Mouse (Mus musculus) kidney, embryonic 15.5 days (tissue): ENCODE measurements around the gene Nup98. TPM values are rescaled to one million over a fixed set of nuclear protein-coding genes. Genes with fewer than 3 reads are reported as not detected.

Experiments used
- ATAC-seq: fragments of 200-750 bp; cut with Nextera tagmentation; replicated peaks from 2 replicates; pipeline ENCODE4 v1.8.0; 2017; ENCODE audit warnings: moderate TSS enrichment; ENCODE audit not compliant: low FRiP score
- H3K27ac ChIP-seq: fragments of 300-500 bp; sonication (generic); 2 replicates; pipeline ENCODE4 v1.5.1; 2015; ENCODE audit warnings: mild to moderate bottlenecking, inconsistent platforms
- H3K27me3 ChIP-seq: fragments of 300-500 bp; sonication (generic); 2 replicates; pipeline ENCODE4 v1.6.1; 2015; ENCODE audit warnings: inconsistent platforms
- H3K36me3 ChIP-seq: fragments of 300-500 bp; sonication (generic); 2 replicates; pipeline ENCODE4 v1.6.1; 2015; ENCODE audit warnings: inconsistent platforms
- H3K4me1 ChIP-seq: fragments of 300-500 bp; sonication (generic); 2 replicates; pipeline ENCODE4 v1.6.1; 2015; ENCODE audit warnings: inconsistent platforms
- H3K4me2 ChIP-seq: fragments of 300-500 bp; sonication (generic); 2 replicates; pipeline ENCODE4 v1.6.1; 2015; ENCODE audit warnings: moderate library complexity, mild to moderate bottlenecking, inconsistent platforms
- H3K4me3 ChIP-seq: fragments of 300-500 bp; sonication (generic); replicated peaks from 2 replicates; pipeline ENCODE4 v1.5.1; 2015; ENCODE audit warnings: mild to moderate bottlenecking, inconsistent platforms
- H3K9ac ChIP-seq: fragments of 300-500 bp; sonication (generic); 2 replicates; pipeline ENCODE4 v1.6.1; 2015; ENCODE audit warnings: mild to moderate bottlenecking, inconsistent platforms
- H3K9me3 ChIP-seq: fragments of 300-500 bp; sonication (generic); replicated peaks from 2 replicates; pipeline ENCODE4 v1.6.1; 2016; ENCODE audit warnings: inconsistent platforms
- WGBS: fragments of 180-500 bp; shearing (Covaris S2); methylation state at CpG from one replicate; pipeline ENCODE4 v1.1.7; 2015; ENCODE audit warnings: mixed read lengths; 5-methylcytosine and 5-hydroxymethylcytosine counted together
- polyA plus RNA-seq: library from polyadenylated mRNA; unstranded; fragments of >200 nt; fragmentation: Nextera tagmentation; extraction: Ambion mirVana; gene quantifications from 2 replicates; pipeline ENCODE4 v1.2.1, GENCODE M21; 2015

Gene Nup98
- polyA plus RNA-seq, 1 experiment from 2014 or later, result 39.0 TPM

- Histone ChIP-seq H3K27ac (no peak overlapping the region), H3K9me3 (no peaks in the 10 kb centered on the region), H3K4me3 (no peak overlapping the region), H3K9ac (no peak overlapping the region), H3K36me3 (peaks cover 38% of the 10 kb centered on the region), H3K27me3 (no peaks in the 10 kb centered on the region), H3K4me2 (no peak overlapping the region), H3K4me1 (0 out of 2 replicates have a peak, but pooled peaks cover under 1% of the 10 kb centered on the region)
- no peak for ATAC-seq
- 84% methylated on average over 4 of the region's 4 CpGs for WGBS
Observed at GRCm38 (mm10) chr7:102228049-102228670, 18.2 kb upstream of the Nup98 start.

GRCm38 (mm10) chr7:102226051-102226450 is 16.1 kb upstream of the Nup98 start:
- no peaks in the 10 kb centered on the region for H3K27me3 ChIP-seq
- H3K4me1 ChIP-seq, result 0 out of 2 replicates have a peak, but pooled peaks cover 3% of the 10 kb centered on the region
- H3K4me2 ChIP-seq, result no peak overlapping the region
- H3K9ac ChIP-seq, result no peak overlapping the region
- no peak for ATAC-seq
- H3K4me3 ChIP-seq, result no peak overlapping the region
- WGBS, result 93% methylated on average over 6 of the region's 6 CpGs
- no peaks in the 10 kb centered on the region for H3K9me3 ChIP-seq
- peaks cover 30% of the 10 kb centered on the region for H3K36me3 ChIP-seq
- no peak overlapping the region for H3K27ac ChIP-seq

- peak overlapping the region; percentile 82; the same call in 1 of the 2 replicates for H3K4me2 ChIP-seq
- peaks cover 13% of the 10 kb centered on the region for H3K36me3 ChIP-seq
- no peak overlapping the region for H3K4me3 ChIP-seq
- H3K27me3 ChIP-seq, result no peaks in the 10 kb centered on the region
- no peak for ATAC-seq
- WGBS, result 86% methylated on average over 5 of the region's 5 CpGs
- H3K4me1 ChIP-seq, result 0 out of 2 replicates have a peak, but pooled peaks cover 3% of the 10 kb centered on the region
- no peaks in the 10 kb centered on the region for H3K9me3 ChIP-seq
- no peak overlapping the region for H3K27ac ChIP-seq
- no peak overlapping the region for H3K9ac ChIP-seq
Observed at GRCm38 (mm10) chr7:102223883-102224738, 14.1 kb upstream of the Nup98 start.

GRCm38 (mm10) chr7:102222830-102223556 is 13.0 kb upstream of the Nup98 start:
- peak overlapping the region; percentile 82 for H3K4me2 ChIP-seq
- 2% methylated on average over 31 of the region's 31 CpGs for WGBS
- peak; percentile 92 for ATAC-seq
- peak overlapping the region; percentile 79 for H3K4me3 ChIP-seq
- H3K4me1 ChIP-seq, result 0 out of 2 replicates have a peak, but pooled peaks cover 3% of the 10 kb centered on the region
- H3K9me3 ChIP-seq, result no peaks in the 10 kb centered on the region
- H3K27me3 ChIP-seq, result no peaks in the 10 kb centered on the region
- peak overlapping the region; percentile 82 for H3K9ac ChIP-seq
- H3K27ac ChIP-seq, result peak overlapping the region; percentile 84
- peaks cover 5% of the 10 kb centered on the region; the same call in 1 of the 2 replicates for H3K36me3 ChIP-seq

- H3K4me3 ChIP-seq, result peak overlapping the region; percentile 79
Observed at GRCm38 (mm10) chr7:102222336-102222735, 12.4 kb upstream of the Nup98 start.

GRCm38 (mm10) chr7:102221899-102222298 is 11.9 kb upstream of the Nup98 start:
- no peaks in the 10 kb centered on the region for H3K9me3 ChIP-seq
- 50% methylated on average over 1 of the region's 1 CpGs for WGBS
- H3K9ac ChIP-seq, result no peak overlapping the region
- peak overlapping the region; percentile 79; the same call in 1 of the 2 replicates for H3K4me3 ChIP-seq
- no peaks in the 10 kb centered on the region for H3K27me3 ChIP-seq
- peak overlapping the region; percentile 82 for H3K4me2 ChIP-seq
- H3K27ac ChIP-seq, result peak overlapping the region; percentile 56; the same call in 1 of the 2 replicates
- 0 out of 2 replicates have a peak, but pooled peaks cover 5% of the 10 kb centered on the region for H3K36me3 ChIP-seq
- H3K4me1 ChIP-seq, result 0 out of 2 replicates have a peak, but pooled peaks cover 3% of the 10 kb centered on the region
- no peak; the same call in 1 of the 2 replicates for ATAC-seq

More at GRCm38 (mm10) chr7:102222336-102222735, 12.4 kb upstream of the Nup98 start:
- no peaks in the 10 kb centered on the region for H3K27me3 ChIP-seq
- peak overlapping the region; percentile 82 for H3K9ac ChIP-seq
- no peaks in the 10 kb centered on the region for H3K9me3 ChIP-seq
- H3K27ac ChIP-seq, result peak overlapping the region; percentile 84
- H3K4me2 ChIP-seq, result peak overlapping the region; percentile 82
- 0% methylated on average over 9 of the region's 13 CpGs for WGBS
- 0 out of 2 replicates have a peak, but pooled peaks cover 5% of the 10 kb centered on the region for H3K36me3 ChIP-seq
- peak; percentile 78 for ATAC-seq
- 0 out of 2 replicates have a peak, but pooled peaks cover 3% of the 10 kb centered on the region for H3K4me1 ChIP-seq

- WGBS, result 74% methylated on average over 3 of the region's 3 CpGs
- Histone ChIP-seq H3K27me3 (no peaks in the 10 kb centered on the region), H3K36me3 (0 out of 2 replicates have a peak, but pooled peaks cover 3% of the 10 kb centered on the region), H3K9ac (peak overlapping the region; percentile 63; the same call in 1 of the 2 replicates), H3K27ac (peak overlapping the region; percentile 95), H3K9me3 (no peaks in the 10 kb centered on the region), H3K4me3 (peak overlapping the region; percentile 94), H3K4me2 (peak overlapping the region; percentile 67), H3K4me1 (peaks cover 18% of the 10 kb centered on the region)
- no peak for ATAC-seq
Observed at GRCm38 (mm10) chr7:102211071-102211470, 1.1 kb upstream of the Nup98 start.

GRCm38 (mm10) chr7:102208806-102209363 is 1.1 kb downstream of the Nup98 start:
- WGBS, result 48% methylated on average over 4 of the region's 4 CpGs
- 0 out of 2 replicates have a peak, but pooled peaks cover 3% of the 10 kb centered on the region for H3K36me3 ChIP-seq
- ATAC-seq, result no peak

GRCm38 (mm10) chr7:102205646-102206045 is 4.3 kb downstream of the Nup98 start:
- no peaks in the 10 kb centered on the region for H3K27me3 ChIP-seq
- H3K4me3 ChIP-seq, result no peak overlapping the region
- WGBS, result 70% methylated on average over 1 of the region's 1 CpGs
- peaks cover 15% of the 10 kb centered on the region for H3K4me1 ChIP-seq
- no peaks in the 10 kb centered on the region for H3K9me3 ChIP-seq
- H3K27ac ChIP-seq, result no peak overlapping the region
- 0 out of 2 replicates have a peak, but pooled peaks cover 3% of the 10 kb centered on the region for H3K36me3 ChIP-seq
- no peak for ATAC-seq
- H3K9ac ChIP-seq, result no peak overlapping the region
- H3K4me2 ChIP-seq, result no peak overlapping the region

More at GRCm38 (mm10) chr7:102208806-102209363, 1.1 kb downstream of the Nup98 start:
- Histone ChIP-seq H3K27ac (peak overlapping the region; percentile 90), H3K9ac (peak overlapping the region; percentile 89), H3K4me3 (peak overlapping the region; percentile 94), H3K4me2 (peak overlapping the region; percentile 72), H3K4me1 (peaks cover 20% of the 10 kb centered on the region), H3K27me3 (no peaks in the 10 kb centered on the region), H3K9me3 (no peaks in the 10 kb centered on the region)

GRCm38 (mm10) chr7:102204296-102204857 is 5.6 kb downstream of the Nup98 start:
- H3K4me1 ChIP-seq, result peaks cover 15% of the 10 kb centered on the region
- H3K27ac ChIP-seq, result no peak overlapping the region
- ATAC-seq, result no peak
- 83% methylated on average over 3 of the region's 3 CpGs for WGBS
- no peak overlapping the region for H3K4me2 ChIP-seq
- 0 out of 2 replicates have a peak, but pooled peaks cover 3% of the 10 kb centered on the region for H3K36me3 ChIP-seq
- no peaks in the 10 kb centered on the region for H3K27me3 ChIP-seq
- H3K9me3 ChIP-seq, result no peaks in the 10 kb centered on the region
- no peak overlapping the region for H3K4me3 ChIP-seq
- no peak overlapping the region for H3K9ac ChIP-seq
